Mouse (Mus musculus): Measurements from ENCODE around the gene Cd207. TPM values are rescaled to one million over a fixed set of nuclear protein-coding genes. Genes with fewer than 3 reads are reported as not detected.

The Cd207 gene
- total RNA-seq (2021): not detected in 2 replicates
- long read RNA-seq, partial matches to known transcripts: 0 of 1 reads
- long read RNA-seq, other reads (novel, unspliced or antisense): 0 of 1 reads

GRCm38 (mm10) chr6:83677757-83678156 lies at the start of gene Cd207:
TSS of gene Cd207 (minus strand) at chr6:83677857.
- no peak for DNase-seq

GRCm38 (mm10) chr6:83727178-83727577 lies 49.5 kb upstream of the Cd207 start:
- no peak for DNase-seq

GRCm38 (mm10) chr6:83722526-83722925 lies 44.9 kb upstream of the Cd207 start:
- DNase-seq: no peak

GRCm38 (mm10) chr6:83717026-83717425 lies 39.4 kb upstream of the Cd207 start:
- no peak for DNase-seq

- no peak for DNase-seq
Measured at GRCm38 (mm10) chr6:83715461-83716196, 38.0 kb upstream of the Cd207 start.

GRCm38 (mm10) chr6:83714221-83715123 lies 36.8 kb upstream of the Cd207 start:
- DNase-seq: no peak

- no peak for DNase-seq
Measured at GRCm38 (mm10) chr6:83713271-83714136, 35.8 kb upstream of the Cd207 start.

GRCm38 (mm10) chr6:83711725-83712475 lies 34.2 kb upstream of the Cd207 start:
- DNase-seq: no peak

- peak; percentile 89 for DNase-seq
Measured at GRCm38 (mm10) chr6:83711067-83711675, 33.5 kb upstream of the Cd207 start, which contains the start of gene Vax2. TSS of gene Vax2 (plus strand) at chr6:83711264.

GRCm38 (mm10) chr6:83710361-83711066 lies 32.9 kb upstream of the Cd207 start:
- no peak for DNase-seq

- DNase-seq: no peak
Measured at GRCm38 (mm10) chr6:83707738-83708510, 30.3 kb upstream of the Cd207 start.

GRCm38 (mm10) chr6:83704701-83705100 lies 27.0 kb upstream of the Cd207 start:
- DNase-seq: no peak

GRCm38 (mm10) chr6:83704294-83704693 lies 26.6 kb upstream of the Cd207 start:
- no peak for DNase-seq

GRCm38 (mm10) chr6:83703722-83704078 lies 26.0 kb upstream of the Cd207 start:
- DNase-seq: no peak

GRCm38 (mm10) chr6:83703000-83703721 lies 25.5 kb upstream of the Cd207 start:
- no peak for DNase-seq

GRCm38 (mm10) chr6:83702146-83702999 lies 24.7 kb upstream of the Cd207 start:
- no peak for DNase-seq

GRCm38 (mm10) chr6:83701001-83701400 lies 23.3 kb upstream of the Cd207 start:
- no peak for DNase-seq

GRCm38 (mm10) chr6:83699971-83700370 lies 22.3 kb upstream of the Cd207 start:
- DNase-seq: no peak

Measured in adrenal gland, postnatal 25 days (tissue).